Mouse (Mus musculus) stomach, postnatal 0 days (tissue): ENCODE data around the gene 1110004F10Rik.

Experiments
- CTCF ChIP-seq: IDR thresholded peaks from 2 replicates; pipeline ENCODE4 v1.5.1; 2016; ENCODE audit warnings: antibody characterized with exemption, low read depth, mild to moderate bottlenecking, moderate library complexity
- EP300 ChIP-seq: optimal IDR thresholded peaks from 2 replicates; pipeline ENCODE3; 2016; ENCODE audit warnings: antibody characterized with exemption

- no peak for TF ChIP-seq CTCF
- TF ChIP-seq EP300, result no peak
These were observed 81.5 kb downstream of the 1110004F10Rik start for GRCm38 (mm10) chr7:116120737-116121136.
